Mouse (Mus musculus): ENCODE measurements around the gene Dpp8. TPM values are rescaled to one million over a fixed set of nuclear protein-coding genes. Genes with fewer than 3 reads are reported as not detected.

Gene Dpp8
- total and polyA plus RNA-seq, 3 experiments, result 51.8 to 62.1 TPM; not detected in 1

DNA sequence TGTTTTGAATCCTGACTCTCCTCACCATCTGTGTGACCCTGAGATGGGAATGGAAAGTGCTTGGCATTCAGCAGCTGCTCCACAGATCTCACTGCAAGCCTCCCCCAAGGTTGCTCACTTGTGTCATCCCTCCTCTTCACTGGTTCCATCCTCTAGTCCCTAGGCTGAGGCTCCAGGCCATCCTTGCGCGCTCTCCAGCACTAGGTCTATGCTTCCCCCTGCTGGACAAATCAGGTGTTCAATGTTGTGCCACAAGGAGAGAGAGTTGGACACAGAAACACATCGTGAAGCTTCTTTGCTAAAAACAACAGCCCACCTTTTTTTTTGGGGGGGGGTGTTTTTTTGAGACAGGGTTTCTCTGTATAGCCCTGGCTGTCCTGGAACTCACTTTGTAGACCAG is 88.7 kb downstream of the Dpp8 start:
- Histone ChIP-seq H3K27ac (ENCODE audit: control insufficient read depth, low read depth, low read length) (no peak overlapping the region), H3K79me2 (ENCODE audit: control insufficient read depth, insufficient read depth, low read length, poor library complexity) (no peaks in the 10 kb centered on the region), H3K4me3 (ENCODE audit: control insufficient read depth in 1 of 2, insufficient read depth in 1 of 2, low read depth in 2 of 2, low read length in 2 of 2) (no peak overlapping the region), H3K36me3 (ENCODE audit: control insufficient read depth in 1 of 2, insufficient read depth in 2 of 2, low read length in 2 of 2) (no peaks in the 10 kb centered on the region), H3K27me3 (ENCODE audit: control insufficient read depth in 1 of 2, insufficient read depth in 2 of 2, low read length in 2 of 2) (peaks cover 5 to 7% of the 10 kb centered on the region in 2 experiments), H3K9me3 (replicated peaks; ENCODE audit: insufficient read depth, low read length) (no peaks in the 10 kb centered on the region), H3K9ac (ENCODE audit: control insufficient read depth, low read depth, low read length, poor library complexity, severe bottlenecking) (no peak overlapping the region), H3K4me1 (ENCODE audit: control insufficient read depth in 1 of 2, insufficient read depth in 2 of 2, low read length in 2 of 2) (no peaks in the 10 kb centered on the region)
- peak; percentile 68 for DNase-seq (ENCODE audit: low read depth, low spot score)
- peak; percentile 62 to 80 (median 79) for TF ChIP-seq CTCF (IDR thresholded peaks at IDR 0.05 in 2 of 3, conservative IDR thresholded peaks at IDR 0.05 in 1 of 3; ENCODE audit: control insufficient read depth in 1 of 3, insufficient read depth in 1 of 3, low read depth in 2 of 3, low read length in 3 of 3, poor library complexity in 1 of 3, severe bottlenecking in 1 of 3)
- TF ChIP-seq NELFE (IDR thresholded peaks at IDR 0.05; ENCODE audit: low read depth, low read length), result no peak
- peak; percentile 71 for TF ChIP-seq SMC3 (IDR thresholded peaks at IDR 0.05; ENCODE audit: low read depth, low read length)
- TF ChIP-seq UBTF (IDR thresholded peaks at IDR 0.05; ENCODE audit: borderline replicate concordance, insufficient read depth, low read depth, low read length), result no peak
- no peak for TF ChIP-seq SIN3A (IDR thresholded peaks at IDR 0.05; ENCODE audit: low read length)
- TF ChIP-seq MXI1 (IDR thresholded peaks at IDR 0.05; ENCODE audit: low read depth, low read length), result no peak
- no peak for TF ChIP-seq ELF1 (IDR thresholded peaks at IDR 0.05; ENCODE audit: low read depth, low read length)
- TF ChIP-seq RAD21 (IDR thresholded peaks at IDR 0.05; ENCODE audit: low read depth, low read length), result peak; percentile 85
- TF ChIP-seq NRF1 (IDR thresholded peaks at IDR 0.05; ENCODE audit: insufficient read depth, low read depth, low read length, poor library complexity, severe bottlenecking), result no peak
- peak; percentile 67 for TF ChIP-seq ZC3H11A (IDR thresholded peaks at IDR 0.05; ENCODE audit: low read depth, low read length)
- no peak for TF ChIP-seq MAX (IDR thresholded peaks at IDR 0.05; ENCODE audit: low read length)

DNA sequence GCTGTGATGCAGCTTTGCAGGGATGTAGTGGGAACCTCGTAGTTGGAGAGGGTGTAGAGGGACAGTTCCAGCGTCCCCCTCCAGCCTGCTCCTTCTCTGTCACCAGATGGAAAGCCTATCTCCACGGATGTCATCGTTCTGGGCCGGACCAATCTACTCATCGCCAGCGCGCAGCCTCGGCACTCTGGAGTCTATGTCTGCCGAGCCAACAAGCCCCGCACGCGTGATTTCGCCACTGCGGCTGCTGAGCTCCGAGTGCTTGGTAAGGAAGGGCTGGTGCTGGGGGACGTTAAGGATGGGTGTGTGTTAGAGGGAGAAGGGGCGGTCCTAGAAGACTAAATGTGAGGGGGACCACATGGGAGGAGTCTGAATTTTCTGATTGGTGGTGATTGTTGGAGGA is 90.3 kb downstream of the Dpp8 start:
- no peak overlapping the region for H3K4me3 ChIP-seq (ENCODE audit: control insufficient read depth in 1 of 2, insufficient read depth in 1 of 2, low read depth in 2 of 2, low read length in 2 of 2)
- TF ChIP-seq USF2 (IDR thresholded peaks at IDR 0.05; ENCODE audit: borderline replicate concordance in 1 of 2, insufficient read depth in 1 of 2, low read depth in 1 of 2, low read length in 2 of 2) (no peak), UBTF (IDR thresholded peaks at IDR 0.05; ENCODE audit: borderline replicate concordance, insufficient read depth, low read depth, low read length) (no peak), SIN3A (IDR thresholded peaks at IDR 0.05; ENCODE audit: low read length) (no peak), KAT2A (conservative IDR thresholded peaks at IDR 0.05; ENCODE audit: low read depth, low read length) (no peak)

DNA sequence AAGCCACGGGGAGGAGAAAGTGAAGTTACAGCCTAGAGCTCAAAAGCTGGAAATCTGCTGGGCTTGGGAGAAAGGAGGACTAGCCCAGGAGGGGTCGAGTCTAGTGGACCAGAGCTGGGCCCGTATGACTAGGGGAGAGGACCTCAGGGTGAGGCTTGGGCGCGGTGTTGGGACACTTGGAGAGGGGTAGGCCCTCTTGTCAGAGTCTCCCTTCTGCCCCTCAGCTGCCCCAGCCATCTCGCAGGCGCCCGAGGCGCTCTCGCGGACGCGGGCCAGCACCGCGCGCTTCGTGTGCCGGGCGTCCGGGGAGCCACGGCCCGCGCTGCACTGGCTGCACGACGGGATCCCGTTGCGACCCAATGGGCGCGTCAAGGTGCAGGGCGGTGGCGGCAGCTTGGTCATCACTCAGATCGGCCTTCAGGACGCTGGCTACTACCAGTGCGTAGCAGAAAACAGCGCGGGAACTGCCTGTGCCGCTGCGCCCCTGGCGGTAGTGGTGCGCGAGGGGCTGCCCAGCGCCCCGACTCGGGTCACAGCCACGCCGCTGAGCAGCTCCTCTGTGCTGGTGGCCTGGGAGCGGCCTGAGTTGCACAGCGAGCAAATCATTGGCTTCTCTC is 91.4 kb downstream of the Dpp8 start:
- no peaks in the 10 kb centered on the region for H3K9me3 ChIP-seq (replicated peaks; ENCODE audit: insufficient read depth, low read length)
- peaks cover 2 to 3% of the 10 kb centered on the region in 2 experiments; a peak in 1 of 4 replicates for H3K4me1 ChIP-seq (ENCODE audit: control insufficient read depth in 1 of 2, insufficient read depth in 2 of 2, low read length in 2 of 2)
- H3K36me3 ChIP-seq (ENCODE audit: control insufficient read depth in 1 of 2, insufficient read depth in 2 of 2, low read length in 2 of 2), result no peaks in the 10 kb centered on the region
- no peak overlapping the region for H3K4me3 ChIP-seq (ENCODE audit: control insufficient read depth in 1 of 2, insufficient read depth in 1 of 2, low read depth in 2 of 2, low read length in 2 of 2)
- no peaks in the 10 kb centered on the region for H3K79me2 ChIP-seq (ENCODE audit: control insufficient read depth, insufficient read depth, low read length, poor library complexity)
- no peak overlapping the region for H3K27ac ChIP-seq (ENCODE audit: control insufficient read depth, low read depth, low read length)
- no peak for DNase-seq (ENCODE audit: low read depth, low spot score)
- H3K27me3 ChIP-seq (ENCODE audit: control insufficient read depth in 1 of 2, insufficient read depth in 2 of 2, low read length in 2 of 2), result peaks cover 4 to 5% of the 10 kb centered on the region in 2 experiments; a peak in 3 of 4 replicates
- no peak overlapping the region for H3K9ac ChIP-seq (ENCODE audit: control insufficient read depth, low read depth, low read length, poor library complexity, severe bottlenecking)
- no peak for TF ChIP-seq CHD1 (IDR thresholded peaks at IDR 0.05; ENCODE audit: low read depth, low read length)
- no peak for TF ChIP-seq ZMIZ1 (IDR thresholded peaks at IDR 0.05; ENCODE audit: low read depth, low read length)
- TF ChIP-seq NRF1 (IDR thresholded peaks at IDR 0.05; ENCODE audit: insufficient read depth, low read depth, low read length, poor library complexity, severe bottlenecking), result no peak
- TF ChIP-seq GATA1 (IDR thresholded peaks at IDR 0.05; ENCODE audit: low read depth, low read length), result no peak
- TF ChIP-seq HCFC1 (IDR thresholded peaks at IDR 0.05; ENCODE audit: low read depth, low read length), result no peak
- TF ChIP-seq MYB (IDR thresholded peaks at IDR 0.05; ENCODE audit: low read depth, low read length), result no peak
- no peak for TF ChIP-seq RAD21 (IDR thresholded peaks at IDR 0.05; ENCODE audit: low read depth, low read length)
- no peak for TF ChIP-seq NELFE (IDR thresholded peaks at IDR 0.05; ENCODE audit: low read depth, low read length)
- no peak for TF ChIP-seq SIN3A (IDR thresholded peaks at IDR 0.05; ENCODE audit: low read length)
- no peak for TF ChIP-seq RCOR1 (IDR thresholded peaks at IDR 0.05; ENCODE audit: low read depth, low read length)
- TF ChIP-seq ELF1 (IDR thresholded peaks at IDR 0.05; ENCODE audit: low read depth, low read length), result no peak
- no peak for TF ChIP-seq ETS1 (IDR thresholded peaks at IDR 0.05; ENCODE audit: low read depth, low read length)
- no peak for TF ChIP-seq E2F4 (IDR thresholded peaks at IDR 0.05; ENCODE audit: borderline replicate concordance, low read depth, low read length)
- TF ChIP-seq CTCF (IDR thresholded peaks at IDR 0.05 in 2 of 3, conservative IDR thresholded peaks at IDR 0.05 in 1 of 3; ENCODE audit: control insufficient read depth in 1 of 3, insufficient read depth in 1 of 3, low read depth in 2 of 3, low read length in 3 of 3, poor library complexity in 1 of 3, severe bottlenecking in 1 of 3), result no peak
- TF ChIP-seq POLR2AphosphoS2 (IDR thresholded peaks at IDR 0.05; ENCODE audit: low read length), result no peak
- TF ChIP-seq ZKSCAN1 (IDR thresholded peaks at IDR 0.05; ENCODE audit: low read depth, low read length), result no peak

More for the DNA sequence above, 90.3 kb downstream of the Dpp8 start:
- H3K9me3 ChIP-seq (replicated peaks; ENCODE audit: insufficient read depth, low read length), result no peaks in the 10 kb centered on the region
- no peak for DNase-seq (ENCODE audit: low read depth, low spot score)
- no peaks in the 10 kb centered on the region for H3K36me3 ChIP-seq (ENCODE audit: control insufficient read depth in 1 of 2, insufficient read depth in 2 of 2, low read length in 2 of 2)
- H3K27ac ChIP-seq (ENCODE audit: control insufficient read depth, low read depth, low read length), result no peak overlapping the region
- H3K9ac ChIP-seq (ENCODE audit: control insufficient read depth, low read depth, low read length, poor library complexity, severe bottlenecking), result no peak overlapping the region
- H3K4me1 ChIP-seq (ENCODE audit: control insufficient read depth in 1 of 2, insufficient read depth in 2 of 2, low read length in 2 of 2), result no peaks in the 10 kb centered on the region
- H3K79me2 ChIP-seq (ENCODE audit: control insufficient read depth, insufficient read depth, low read length, poor library complexity), result no peaks in the 10 kb centered on the region
- peaks cover 4 to 5% of the 10 kb centered on the region in 2 experiments; a peak in 3 of 4 replicates for H3K27me3 ChIP-seq (ENCODE audit: control insufficient read depth in 1 of 2, insufficient read depth in 2 of 2, low read length in 2 of 2)

Measured in MEL (cell line).